Mouse (Mus musculus) frontal cortex, postnatal 25 days (tissue): ENCODE results near the gene Cript.
A peak's percentile ranks its signal among the peaks of the same experiment; 100 is the strongest.
"Not testable (repeated sequence)": the region's sequence is repeated elsewhere in the genome, so short reads cannot be mapped to it uniquely, and the experiment has no call there.

ENCODE experiments used
- DNase-seq, 2 experiments: peaks; one replicate each; pipeline ENCODE4 v3.0.0; 2022; ENCODE audit warnings: low spot score in 2 of 2

Gene Cript

GRCm38 (mm10) chr17:87050469-87051175 lies 25.3 kb downstream of the Cript start:
- DNase-seq = no peak

GRCm38 (mm10) chr17:87051652-87052051 lies 26.3 kb downstream of the Cript start:
- DNase-seq = no peak

- no peak for DNase-seq
Measured at GRCm38 (mm10) chr17:87052432-87052831, 27.1 kb downstream of the Cript start.

- DNase-seq = no peak
Measured at GRCm38 (mm10) chr17:87053921-87054320, 28.6 kb downstream of the Cript start.

- peak; percentile 14 to 26 for DNase-seq
Measured at GRCm38 (mm10) chr17:87055051-87055459, 29.7 kb downstream of the Cript start.

GRCm38 (mm10) chr17:87055663-87056062 lies 30.3 kb downstream of the Cript start:
- no peak for DNase-seq

- no peak for DNase-seq
Measured at GRCm38 (mm10) chr17:87056761-87057160, 31.4 kb downstream of the Cript start.

GRCm38 (mm10) chr17:87057486-87058266 lies 32.3 kb downstream of the Cript start:
- no peak for DNase-seq

GRCm38 (mm10) chr17:87062639-87063038 lies 37.3 kb downstream of the Cript start:
- DNase-seq = no peak

- no peak for DNase-seq
Measured at GRCm38 (mm10) chr17:87063461-87063860, 38.1 kb downstream of the Cript start.

GRCm38 (mm10) chr17:87063969-87064368 lies 38.6 kb downstream of the Cript start:
- no peak for DNase-seq

- no peak for DNase-seq
Measured at GRCm38 (mm10) chr17:87068997-87069396, 43.6 kb downstream of the Cript start.

- not testable (repeated sequence) for DNase-seq
Measured at GRCm38 (mm10) chr17:87072183-87072582, 46.8 kb downstream of the Cript start.

- DNase-seq = no peak
Measured at GRCm38 (mm10) chr17:87072766-87073440, 47.6 kb downstream of the Cript start.

- no peak for DNase-seq
Measured at GRCm38 (mm10) chr17:87073470-87073869, 48.1 kb downstream of the Cript start.

GRCm38 (mm10) chr17:87078217-87078616 lies 52.9 kb downstream of the Cript start:
- DNase-seq = not testable (repeated sequence)

- no peak for DNase-seq
Measured at GRCm38 (mm10) chr17:87080724-87081123, 55.4 kb downstream of the Cript start.

- no peak for DNase-seq
Measured at GRCm38 (mm10) chr17:87082547-87082946, 57.2 kb downstream of the Cript start.

GRCm38 (mm10) chr17:87083671-87084070 lies 58.3 kb downstream of the Cript start:
- DNase-seq = no peak
